Mouse (Mus musculus) Muller cell, postnatal 12 days (primary cell): Measurements from ENCODE around the gene Pdxp.

Source experiments
- DNase-seq: peaks from one replicate; pipeline ENCODE4 v3.0.0-alpha.2; 2015; ENCODE audit errors: inconsistent ontology term

Gene Pdxp

DNA sequence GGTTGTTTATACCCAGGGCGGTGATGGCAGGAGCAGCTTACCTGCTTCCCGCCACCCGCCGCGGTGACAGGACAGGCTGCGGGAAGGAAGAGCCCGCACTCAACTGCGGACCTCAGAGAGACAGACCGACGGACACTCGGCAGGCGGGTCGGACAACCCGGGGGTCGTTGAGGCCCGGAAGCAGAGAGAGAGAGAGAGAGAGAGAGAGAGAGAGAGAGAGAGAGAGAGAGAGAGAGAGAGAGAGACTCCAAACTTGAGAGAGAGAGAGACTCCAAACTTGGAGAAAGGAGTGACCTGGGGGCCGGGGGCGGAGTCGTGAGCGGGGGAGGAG, 14.3 kb upstream of the Pdxp start, which contains the start of gene Gm49510:
Gm49510 (plus strand) TSS at position 259 of the 331 bp plus-strand sequence.
- DNase-seq = no peak

- peak; percentile 85 for DNase-seq
Observed at GRCm38 (mm10) chr15:78899740-78900584, 13.8 kb upstream of the Pdxp start, which contains the start of gene Sh3bp1. Gene Sh3bp1 (plus strand): TSS chr15:78899768.

- DNase-seq = peak; percentile 19
Observed at GRCm38 (mm10) chr15:78900585-78901421, 12.9 kb upstream of the Pdxp start.

DNA sequence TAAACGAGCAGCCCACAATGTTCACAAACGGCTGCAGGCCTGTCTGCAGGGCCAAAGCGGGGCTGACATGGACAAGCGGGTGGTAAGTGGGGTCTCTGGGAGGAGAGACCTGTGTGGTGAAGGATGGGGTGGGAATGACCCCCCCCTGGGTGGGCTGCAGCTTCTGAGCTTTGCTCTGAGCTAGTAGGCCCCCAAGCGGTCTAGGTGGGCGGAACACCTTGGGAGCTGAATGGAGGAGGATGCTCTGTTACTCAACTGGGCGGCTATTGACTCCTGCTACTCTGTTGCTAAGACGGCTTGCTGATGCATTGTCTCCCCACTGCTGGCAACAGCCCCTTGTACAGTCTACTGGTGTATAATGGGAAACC, 12.3 kb upstream of the Pdxp start:
- no peak for DNase-seq

- peak; percentile 67 for DNase-seq
Observed at GRCm38 (mm10) chr15:78903243-78903642, 10.5 kb upstream of the Pdxp start.

- DNase-seq = no peak
Observed at GRCm38 (mm10) chr15:78908399-78908798, 5.3 kb upstream of the Pdxp start.

DNA sequence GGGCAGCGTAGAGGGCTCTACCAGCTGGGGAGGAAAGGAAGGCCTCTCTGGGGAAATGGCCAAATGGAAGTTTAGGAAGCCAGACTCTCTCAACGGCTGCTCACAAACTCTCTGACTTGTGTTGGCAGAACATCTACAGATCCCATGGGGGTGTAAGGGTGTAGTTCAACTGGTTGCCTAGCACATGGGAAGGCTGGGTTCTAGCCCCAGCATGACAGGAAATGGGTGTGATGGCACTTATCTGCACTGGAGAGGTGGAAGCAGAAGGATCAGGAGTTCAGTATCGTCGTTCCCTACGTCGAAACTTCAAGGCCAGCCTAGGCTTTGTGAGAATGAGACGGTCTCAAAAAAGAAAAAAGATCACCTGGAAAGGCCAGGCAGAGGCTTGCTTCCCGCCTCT, 4.7 kb upstream of the Pdxp start:
- no peak for DNase-seq

DNA sequence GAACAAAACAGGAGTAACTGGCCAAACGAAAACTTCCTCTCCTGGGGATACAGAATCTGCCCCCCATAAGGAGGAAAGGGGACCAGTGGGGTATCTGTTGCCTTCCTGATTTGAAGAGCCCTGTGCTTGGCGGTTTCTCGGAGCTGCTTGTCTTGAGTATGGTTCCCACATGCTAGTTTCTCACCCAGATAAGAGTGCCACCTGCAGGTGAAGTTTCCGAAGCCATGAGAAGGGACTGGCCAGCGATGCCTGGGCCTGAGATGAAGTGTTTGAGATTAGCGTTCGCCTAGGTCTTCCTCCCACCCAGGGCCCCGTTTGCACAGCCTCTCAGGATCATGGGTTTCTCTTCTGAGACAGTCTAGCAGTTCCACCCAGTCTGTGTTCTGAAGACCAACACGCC, 1.7 kb upstream of the Pdxp start:
- DNase-seq = peak; percentile 34

- peak; percentile 34 for DNase-seq
Observed at GRCm38 (mm10) chr15:78914091-78914822, 538 bp downstream of the Pdxp start.

- peak; percentile 24 for DNase-seq
Observed at GRCm38 (mm10) chr15:78914823-78915659, 1.3 kb downstream of the Pdxp start.

DNA sequence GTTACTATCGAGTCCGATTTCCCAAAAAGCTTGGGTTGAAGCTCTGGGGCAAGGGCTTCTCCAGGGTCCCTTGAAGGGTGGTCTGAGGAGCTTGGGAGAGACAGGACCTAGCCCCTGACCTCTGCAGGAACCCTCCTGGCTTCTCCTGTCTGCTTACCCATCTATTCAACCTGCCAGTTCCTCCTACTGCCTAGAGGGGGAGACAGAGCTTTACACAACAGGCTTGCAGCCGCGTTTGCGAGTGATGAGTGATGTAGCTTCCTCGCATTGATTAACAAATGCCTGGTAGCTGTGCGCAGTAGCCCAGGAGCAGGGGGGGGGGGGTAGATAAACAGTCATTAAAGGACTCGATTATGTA, 1.9 kb downstream of the Pdxp start:
- DNase-seq = peak; percentile 80

GRCm38 (mm10) chr15:78916052-78916826, 2.5 kb downstream of the Pdxp start:
- DNase-seq = peak; percentile 58

DNA sequence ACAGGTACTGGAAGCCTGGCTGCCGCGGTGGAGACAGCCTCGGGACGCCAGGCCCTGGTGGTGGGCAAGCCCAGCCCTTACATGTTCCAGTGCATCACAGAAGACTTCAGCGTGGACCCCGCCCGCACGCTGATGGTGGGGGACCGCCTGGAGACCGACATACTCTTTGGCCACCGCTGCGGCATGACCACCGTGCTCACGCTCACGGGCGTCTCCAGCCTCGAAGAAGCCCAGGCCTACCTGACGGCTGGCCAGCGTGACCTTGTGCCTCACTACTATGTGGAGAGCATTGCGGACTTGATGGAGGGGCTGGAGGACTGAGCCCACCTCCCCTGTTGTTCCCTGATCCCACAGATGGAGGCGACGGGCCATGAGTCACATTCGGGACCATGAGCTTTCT, 4.4 kb downstream of the Pdxp start:
- no peak for DNase-seq

DNA sequence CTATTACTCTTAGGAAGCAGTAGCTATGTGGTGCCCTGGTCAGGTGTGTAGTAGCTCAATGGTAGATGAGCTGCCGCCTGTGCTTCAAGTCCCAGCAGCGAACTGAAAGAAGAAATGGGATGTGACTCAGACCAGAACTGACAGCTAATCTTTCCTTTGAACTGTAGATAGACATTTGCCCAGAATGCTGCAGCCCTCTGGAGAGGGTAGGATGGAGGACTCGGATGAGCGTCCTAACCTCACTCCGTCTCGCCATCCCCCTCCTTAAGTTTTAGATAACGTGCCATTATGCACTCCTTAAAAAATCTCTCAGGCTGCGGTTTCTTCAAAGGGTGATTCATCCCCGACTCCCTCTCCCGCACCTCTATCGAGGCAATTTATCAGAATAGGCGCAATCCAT, 6.2 kb downstream of the Pdxp start:
- DNase-seq = no peak

GRCm38 (mm10) chr15:78922700-78923099, 9.0 kb downstream of the Pdxp start:
- DNase-seq = no peak

DNA sequence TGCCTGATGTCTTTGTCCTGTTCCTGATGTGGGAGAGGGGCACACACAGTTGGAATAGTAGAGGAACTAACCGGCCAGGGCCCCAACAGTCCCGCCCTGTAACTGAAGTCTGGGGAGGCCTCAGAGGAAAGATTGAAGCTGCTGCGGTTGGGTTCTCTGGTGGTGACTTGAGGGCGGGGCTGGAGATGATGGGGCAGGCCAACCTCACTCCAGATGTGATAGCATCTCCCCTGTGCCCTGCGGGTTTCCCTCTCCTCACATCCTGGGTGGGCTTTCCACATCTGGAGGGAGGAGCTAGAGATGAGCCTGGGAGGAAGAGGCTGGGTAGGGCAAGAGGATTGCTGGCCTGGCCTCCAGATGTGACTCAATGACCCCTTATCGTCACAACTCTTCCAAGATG, 9.9 kb downstream of the Pdxp start:
- DNase-seq = no peak

DNA sequence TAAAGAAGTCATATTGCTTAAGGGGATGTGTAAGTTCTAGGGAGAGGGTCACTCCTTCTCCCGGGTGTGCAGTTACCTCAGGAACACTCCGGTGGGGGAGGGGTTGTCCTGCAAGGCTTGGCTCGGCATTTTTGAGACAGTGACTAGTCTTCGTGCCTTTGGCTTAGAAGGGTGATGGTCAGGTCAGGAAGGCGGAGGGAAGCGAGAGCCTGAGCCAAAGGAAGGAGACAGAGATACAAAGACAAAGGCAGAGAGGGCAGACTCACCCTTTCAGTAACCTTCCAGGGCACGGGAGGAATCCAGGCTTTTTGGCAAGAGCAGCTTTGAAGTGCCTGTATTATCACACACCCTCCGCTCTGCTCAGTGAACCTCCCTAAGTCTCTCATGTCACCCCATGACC, 11.4 kb downstream of the Pdxp start:
- peak; percentile 43 for DNase-seq

DNA sequence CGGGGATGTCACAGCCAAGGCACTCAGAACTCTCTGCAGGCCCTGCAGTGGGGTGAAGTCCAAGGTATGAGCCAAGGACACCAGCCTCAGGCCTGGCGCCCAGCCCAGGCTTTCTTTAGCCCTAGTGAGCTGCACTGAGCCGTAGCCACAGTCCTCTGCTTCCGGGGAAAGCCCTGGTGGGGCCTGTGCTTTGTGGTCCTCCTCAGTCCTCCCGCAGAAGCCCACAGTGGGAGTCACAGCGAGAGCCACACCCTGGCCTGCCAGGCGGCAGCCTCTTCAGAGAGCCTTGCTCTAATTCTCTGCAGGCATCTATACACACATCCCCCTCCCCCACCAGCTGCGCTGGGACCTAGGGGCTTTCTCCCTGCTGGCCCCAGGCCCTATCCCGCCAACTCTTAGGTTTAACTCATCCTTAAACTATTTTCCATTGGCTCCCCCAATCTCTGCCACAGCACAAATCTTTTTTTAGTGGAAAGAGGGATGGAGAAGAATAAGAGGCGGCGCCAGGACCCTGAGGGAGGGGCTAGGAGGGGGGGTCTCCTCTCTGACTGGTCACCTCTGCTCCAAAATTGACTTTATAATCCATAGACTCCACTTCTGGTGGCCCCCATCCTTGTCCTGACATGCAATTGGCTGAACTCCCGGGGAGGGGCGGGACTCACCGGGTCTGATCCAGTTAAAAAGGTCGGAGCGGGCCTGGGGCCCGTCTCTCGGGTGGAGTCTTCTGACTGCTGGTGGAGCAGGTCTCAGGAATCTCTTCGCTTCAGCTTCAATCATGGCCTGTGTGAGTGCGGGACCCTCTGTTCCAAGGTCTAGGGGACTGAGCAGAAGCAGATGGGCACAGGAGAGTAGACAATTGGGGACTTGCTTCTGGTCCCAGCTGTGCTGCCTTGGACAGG, 12.6 kb downstream of the Pdxp start, which contains the start of gene Lgals1:
Lgals1 (plus strand) TSS at position 705 of the 899 bp plus-strand sequence.
- DNase-seq = peak; percentile 98

DNA sequence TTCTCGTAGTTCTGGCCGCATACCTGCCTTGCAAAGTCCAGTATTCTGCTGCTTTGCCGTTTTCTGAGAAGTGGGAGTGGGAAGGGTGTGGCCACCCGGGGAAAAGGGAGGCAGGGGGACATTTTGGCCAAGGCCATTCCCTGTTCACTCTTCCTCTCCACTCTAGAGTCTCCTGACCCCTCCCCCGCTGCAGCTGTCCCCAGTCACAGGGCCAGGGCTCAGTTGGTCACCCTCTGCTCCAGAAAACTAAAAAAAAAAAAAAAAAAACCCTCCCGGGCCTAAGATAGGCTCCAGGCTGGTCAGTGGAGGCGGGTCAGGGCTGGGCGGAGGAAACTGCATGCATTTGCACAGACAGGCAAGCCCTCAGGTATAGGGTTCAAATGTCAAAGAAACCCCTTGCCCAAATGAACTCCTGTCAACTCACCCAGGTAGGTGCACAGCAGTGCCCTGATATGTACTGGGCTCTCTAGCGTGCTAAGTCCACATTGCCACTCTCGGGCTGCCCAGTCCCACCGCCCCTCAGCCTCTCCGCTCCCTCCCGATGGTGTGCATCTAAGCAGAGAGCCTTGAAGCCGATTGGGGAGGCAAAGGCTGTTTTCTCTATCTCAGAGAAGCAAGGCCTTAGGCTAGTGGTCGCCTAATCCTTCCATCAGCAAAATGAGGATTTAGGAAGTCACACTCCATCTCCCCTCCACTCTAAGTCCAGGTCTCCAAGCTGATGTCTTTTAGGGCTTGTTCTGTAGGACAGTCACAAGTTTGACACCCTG, 13.5 kb downstream of the Pdxp start:
- peak; percentile 60 for DNase-seq
